ENCODE assay signal across 8 mouse cellular contexts in the genomic region with DNA sequence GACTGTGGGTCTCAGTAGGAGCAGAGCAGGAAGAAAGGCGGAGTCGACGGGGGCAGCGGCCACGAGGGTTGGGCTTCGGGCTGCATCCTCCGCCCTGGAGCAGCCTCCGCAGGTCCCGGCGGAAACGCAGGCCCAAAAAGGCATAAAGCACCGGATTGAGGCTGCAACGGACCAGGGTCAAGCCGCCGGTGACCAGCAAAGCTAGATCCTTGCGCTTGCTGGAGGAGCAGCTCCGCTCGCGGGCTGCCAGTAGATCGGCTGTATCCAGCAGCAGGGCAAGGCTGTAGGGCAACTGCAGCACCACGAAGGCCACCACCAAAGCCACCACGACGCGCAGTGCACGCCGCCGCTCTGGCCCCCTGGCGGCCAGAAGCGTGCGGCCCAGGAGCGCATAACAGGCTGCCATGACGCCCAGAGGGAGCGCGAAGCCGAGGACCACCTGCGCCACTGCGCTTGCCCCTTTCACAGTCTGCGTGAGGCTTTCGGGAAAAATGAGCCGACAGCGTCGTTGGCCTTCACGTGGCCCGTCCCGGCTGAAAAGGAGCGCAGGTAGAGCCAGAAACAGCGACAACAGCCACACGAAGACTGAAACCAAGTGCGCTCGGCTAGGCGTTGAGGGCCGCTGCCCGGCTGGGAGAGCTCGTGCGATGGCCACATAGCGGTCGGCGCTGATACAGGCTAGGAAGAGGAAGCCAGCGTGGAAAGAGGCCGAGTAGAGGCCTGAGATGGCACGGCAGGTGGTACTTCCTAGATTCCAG. TPM values are rescaled to one million over a fixed set of nuclear protein-coding genes. Genes with fewer than 3 reads are reported as not detected.
A peak's percentile ranks its signal among the peaks of the same experiment; 100 is the strongest.
DNase-seq lines count a peak whose midpoint lies in the region; ATAC-seq lines count a peak whose summit lies in the region.

No protein-coding gene starts in this region.

- ATAC-seq in intestine, embryonic 15.5 days = peak; percentile 50
- ATAC-seq in midbrain, embryonic 15.5 days (replicated peaks) = peak; percentile 31; the same call in 1 of the 2 replicates
- ATAC-seq in stomach, embryonic 14.5 days (ENCODE audit: insufficient number of reproducible peaks, insufficient read depth, low FRiP score, low read depth) = peak; percentile 28; the same call in 1 of the 2 replicates

- H3K9me3 ChIP-seq in intestine, embryonic 15.5 days = no peaks in the 10 kb centered on the region
- H3K9me3 ChIP-seq in midbrain, embryonic 15.5 days = no peaks in the 10 kb centered on the region
- no peaks in the 10 kb centered on the region for H3K9me3 ChIP-seq in stomach, embryonic 14.5 days (ENCODE audit: control insufficient read depth, low read depth, low read length)

- H3K4me2 ChIP-seq in intestine, embryonic 15.5 days (replicated peaks) = peak overlapping the region; percentile 89
- H3K4me2 ChIP-seq in midbrain, embryonic 15.5 days = peak overlapping the region; percentile 57
- peak overlapping the region; percentile 79 for H3K4me2 ChIP-seq in stomach, embryonic 14.5 days (replicated peaks; ENCODE audit: low read depth, low read length)

- H3K27me3 ChIP-seq in intestine, embryonic 15.5 days (replicated peaks) = peaks cover 25% of the 10 kb centered on the region
- H3K27me3 ChIP-seq in midbrain, embryonic 15.5 days (replicated peaks) = peaks cover 29% of the 10 kb centered on the region
- peaks cover 8% of the 10 kb centered on the region; the same call in 1 of the 2 replicates for H3K27me3 ChIP-seq in stomach, embryonic 14.5 days (ENCODE audit: control insufficient read depth, insufficient read depth, low read length)

- peaks cover 60% of the 10 kb centered on the region for H3K4me1 ChIP-seq in intestine, embryonic 15.5 days (replicated peaks)
- H3K4me1 ChIP-seq in midbrain, embryonic 15.5 days = peaks cover 86% of the 10 kb centered on the region
- H3K4me1 ChIP-seq in stomach, embryonic 14.5 days (ENCODE audit: control insufficient read depth, insufficient read depth, low read length) = peaks cover 37% of the 10 kb centered on the region

- H3K36me3 ChIP-seq in intestine, embryonic 15.5 days = no peaks in the 10 kb centered on the region
- no peaks in the 10 kb centered on the region for H3K36me3 ChIP-seq in midbrain, embryonic 15.5 days (replicated peaks)
- H3K36me3 ChIP-seq in stomach, embryonic 14.5 days (ENCODE audit: control insufficient read depth, insufficient read depth, low read length) = no peaks in the 10 kb centered on the region

- H3K27ac ChIP-seq in intestine, embryonic 15.5 days = peak overlapping the region; percentile 85
- H3K27ac ChIP-seq in midbrain, embryonic 15.5 days = peak overlapping the region; percentile 45
- peak overlapping the region; percentile 72 for H3K27ac ChIP-seq in stomach, embryonic 14.5 days (ENCODE audit: low read length)

- H3K9ac ChIP-seq in intestine, embryonic 15.5 days = peak overlapping the region; percentile 51
- H3K9ac ChIP-seq in midbrain, embryonic 15.5 days = peak overlapping the region; percentile 37; the same call in 1 of the 2 replicates
- peak overlapping the region; percentile 33; the same call in 1 of the 2 replicates for H3K9ac ChIP-seq in stomach, embryonic 14.5 days (replicated peaks; ENCODE audit: low read depth, low read length)

- peak; percentile 68 for DNase-seq in right cerebral cortex, postnatal 14 days
- DNase-seq in right cerebral cortex, postnatal 36 days (ENCODE audit: low spot score in 2 of 2) = no peak
- DNase-seq in embryo, embryonic 11 days = peak; percentile 93
- peak; percentile 99 for DNase-seq in heart, adult 11 months
- DNase-seq in liver = peak; percentile 71

- H3K4me3 ChIP-seq in intestine, embryonic 15.5 days (replicated peaks) = peak overlapping the region; percentile 33
- peak overlapping the region; percentile 27 for H3K4me3 ChIP-seq in midbrain, embryonic 15.5 days
- peak overlapping the region; percentile 24 for H3K4me3 ChIP-seq in stomach, embryonic 14.5 days (ENCODE audit: low read depth, low read length)

- 2% methylated on average over 61 of the region's 61 CpGs for WGBS in intestine, embryonic 15.5 days
- 1% methylated on average over 61 of the region's 61 CpGs for WGBS in midbrain, embryonic 15.5 days
- WGBS in stomach, embryonic 14.5 days = 2% methylated on average over 61 of the region's 61 CpGs

RNA-seq across cellular contexts. Expression of a gene that starts 1.4 kb away (rescaled TPM):
- polyA plus RNA-seq in intestine, embryonic 15.5 days (2015; fragmentation: Nextera tagmentation; extraction: Ambion mirVana) = 0.25 and 0.36 TPM in 2 replicates
- polyA plus RNA-seq in midbrain, embryonic 15.5 days (2015; fragmentation: Nextera tagmentation; extraction: Ambion mirVana) = 0.31 and 0.36 TPM in 2 replicates
- 0.14 and 0.33 TPM in 2 replicates for polyA plus RNA-seq in stomach, embryonic 14.5 days (2014; fragmentation: Nextera tagmentation; extraction: Ambion mirVana)

RNA-seq across cellular contexts. Expression of a gene that starts 2.7 kb away (rescaled TPM):
- polyA plus RNA-seq in intestine, embryonic 15.5 days (2015; fragmentation: Nextera tagmentation; extraction: Ambion mirVana) = 11.1 and 12.7 TPM in 2 replicates
- 8.5 and 9.9 TPM in 2 replicates for polyA plus RNA-seq in midbrain, embryonic 15.5 days (2015; fragmentation: Nextera tagmentation; extraction: Ambion mirVana)
- 25.6 and 26.0 TPM in 2 replicates for polyA plus RNA-seq in stomach, embryonic 14.5 days (2014; fragmentation: Nextera tagmentation; extraction: Ambion mirVana)

RNA-seq across cellular contexts. Expression of a gene that starts 3.5 kb away (rescaled TPM):
- polyA plus RNA-seq in intestine, embryonic 15.5 days (2015; fragmentation: Nextera tagmentation; extraction: Ambion mirVana) = 0.82 and 1.0 TPM in 2 replicates
- polyA plus RNA-seq in midbrain, embryonic 15.5 days (2015; fragmentation: Nextera tagmentation; extraction: Ambion mirVana) = 3.4 and 3.8 TPM in 2 replicates
- 2.1 and 2.2 TPM in 2 replicates for polyA plus RNA-seq in stomach, embryonic 14.5 days (2014; fragmentation: Nextera tagmentation; extraction: Ambion mirVana)

RNA-seq across cellular contexts. Expression of a gene that starts 18.1 kb away (rescaled TPM):
- 4.4 and 4.8 TPM in 2 replicates for polyA plus RNA-seq in intestine, embryonic 15.5 days (2015; fragmentation: Nextera tagmentation; extraction: Ambion mirVana)
- 60.8 and 62.7 TPM in 2 replicates for polyA plus RNA-seq in midbrain, embryonic 15.5 days (2015; fragmentation: Nextera tagmentation; extraction: Ambion mirVana)
- 3.6 and 4.5 TPM in 2 replicates for polyA plus RNA-seq in stomach, embryonic 14.5 days (2014; fragmentation: Nextera tagmentation; extraction: Ambion mirVana)

RNA-seq across cellular contexts. Expression of a gene that starts 52.5 kb away (rescaled TPM):
- 16.0 and 16.3 TPM in 2 replicates for polyA plus RNA-seq in intestine, embryonic 15.5 days (2015; fragmentation: Nextera tagmentation; extraction: Ambion mirVana)
- polyA plus RNA-seq in midbrain, embryonic 15.5 days (2015; fragmentation: Nextera tagmentation; extraction: Ambion mirVana) = 27.4 and 30.7 TPM in 2 replicates
- polyA plus RNA-seq in stomach, embryonic 14.5 days (2014; fragmentation: Nextera tagmentation; extraction: Ambion mirVana) = 17.7 and 19.1 TPM in 2 replicates

Comparison
In these comparisons a context has a peak if more than half of its experiments do, and no peak if none do; other contexts are left out.
1. DNase-seq: peak in right cerebral cortex, postnatal 14 days (single experiment), embryo, embryonic 11 days (single experiment), heart, adult 11 months (single experiment) and liver (single experiment); none in right cerebral cortex, postnatal 36 days (0 of 2).
2. Peak in every context shown above with its lines, with median percentiles within 50 percentile points of each other: ATAC-seq, H3K27ac ChIP-seq, H3K4me2 ChIP-seq, H3K4me3 ChIP-seq and H3K9ac ChIP-seq.